Mouse (Mus musculus) heart, adult 2 months (tissue): ENCODE measurements around the gene Kri1.

Experiments used
- CTCF ChIP-seq: fragments of 200-600 bp; IDR thresholded peaks from 2 replicates; pipeline ENCODE4 v1.8.1; 2022; ENCODE audit warnings: antibody characterized with exemption, mild to moderate bottlenecking, moderate library complexity
- EP300 ChIP-seq: fragments of 200-500 bp; IDR thresholded peaks from 2 replicates; pipeline ENCODE4 v1.6.1; 2011; ENCODE audit warnings: low read depth, low read length, control low read depth; ENCODE audit not compliant: insufficient read depth
- POLR2A ChIP-seq: fragments of 200-500 bp; IDR thresholded peaks from 2 replicates; pipeline ENCODE4 v1.6.1; 2011; ENCODE audit warnings: mild to moderate bottlenecking, low read depth, low read length, control low read depth; ENCODE audit not compliant: insufficient read depth

DNA sequence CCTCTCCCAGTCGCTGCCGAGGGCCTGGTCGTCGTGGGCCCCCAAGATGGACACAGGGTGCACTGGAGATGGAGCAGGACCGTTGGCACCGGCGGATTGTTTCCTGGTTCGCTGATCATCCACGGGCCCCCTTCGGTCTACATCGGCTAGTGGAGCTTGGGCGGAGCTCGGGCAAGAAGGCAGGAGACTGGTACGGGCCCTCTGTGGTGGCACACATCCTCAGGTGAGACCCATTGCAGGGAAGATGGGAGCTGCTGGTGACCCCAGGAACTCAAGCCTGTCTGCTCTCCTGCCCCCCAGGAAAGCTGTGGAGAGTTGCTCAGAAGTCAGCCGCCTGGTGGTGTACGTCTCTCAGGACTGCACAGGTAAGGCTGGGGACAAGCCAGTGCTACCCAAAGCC is 19.5 kb downstream of the Kri1 start:
- TF ChIP-seq CTCF (no peak), POLR2A (no peak), EP300 (no peak)
